Mouse (Mus musculus) neural tube, postnatal 0 days (tissue): ENCODE results near the gene Olfm4. TPM values are rescaled to one million over a fixed set of nuclear protein-coding genes. Genes with fewer than 3 reads are reported as not detected.

ENCODE experiments used
- polyA plus RNA-seq: library from polyadenylated mRNA; unstranded; fragments of >200 nt; fragmentation: Nextera tagmentation; extraction: Ambion mirVana; gene quantifications from 2 replicates; pipeline ENCODE4 v1.2.1, GENCODE M21; 2015

The Olfm4 gene
- polyA plus RNA-seq: 0.98 and 1.1 TPM in 2 replicates

GRCm38 (mm10) chr14:79983781-79984180 lies at the start of gene Olfm4:
TSS of gene Olfm4 (plus strand) at chr14:79984081.

Other genes with a start within 250 kb of the Olfm4 start
- 32.2 and 33.9 TPM in 2 replicates for gene Pcdh8, start 212.8 kb upstream of the Olfm4 start, polyA plus RNA-seq